Mouse (Mus musculus): Measurements from ENCODE around the gene Nadsyn1.

- no peak for TF ChIP-seq CTCF (IDR thresholded peaks at IDR 0.05; ENCODE audit: low read depth)
- peak; percentile 14; the same call in 1 of the 2 replicates for TF ChIP-seq EP300 (IDR thresholded peaks at IDR 0.05; ENCODE audit: low read depth)
These were observed 11.0 kb upstream of the Nadsyn1 start for GRCm38 (mm10) chr7:143833581-143834190.
